Mouse (Mus musculus) thymus, postnatal 36 days (tissue): ENCODE data around the gene Cd248.

ENCODE experiments used
- DNase-seq, 2 experiments: peaks; one replicate each; pipeline ENCODE4 v3.0.0; 2022; ENCODE audit warnings: mixed read lengths in 2 of 2

Cd248 gene

DNA sequence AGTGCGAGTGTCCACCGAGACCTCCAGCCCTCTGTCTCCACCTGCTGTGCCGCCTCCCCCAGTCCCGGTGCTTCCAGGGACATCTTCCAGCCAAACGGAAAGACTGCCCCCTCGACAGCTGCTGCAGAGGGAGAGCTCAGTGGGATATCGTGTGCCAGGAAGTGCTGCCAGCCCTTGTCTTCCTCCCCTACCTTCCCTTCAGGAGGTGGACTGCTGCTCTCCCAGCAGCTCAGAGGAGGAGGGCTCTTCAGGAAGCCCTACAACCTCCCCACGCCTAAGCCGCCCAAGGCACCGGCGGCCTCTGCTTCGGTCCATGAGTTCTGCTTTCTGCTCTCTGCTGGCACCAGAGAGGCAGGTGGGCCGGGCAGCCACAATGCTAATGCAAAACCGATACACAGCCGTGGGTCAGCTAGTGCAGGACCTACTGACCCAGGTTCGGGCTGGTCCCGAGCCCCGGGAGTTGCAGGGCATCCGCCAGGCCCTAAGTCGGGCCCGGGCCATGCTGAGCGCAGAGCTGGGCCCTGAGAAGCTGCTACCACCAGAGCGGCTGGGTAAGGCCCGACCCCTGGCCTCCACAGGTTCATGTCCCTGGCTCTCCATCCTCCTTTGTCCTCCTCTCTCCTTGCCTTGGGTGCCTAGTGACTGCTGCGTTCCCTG lies 15.6 kb upstream of the Cd248 start:
- DNase-seq = no peak

DNA sequence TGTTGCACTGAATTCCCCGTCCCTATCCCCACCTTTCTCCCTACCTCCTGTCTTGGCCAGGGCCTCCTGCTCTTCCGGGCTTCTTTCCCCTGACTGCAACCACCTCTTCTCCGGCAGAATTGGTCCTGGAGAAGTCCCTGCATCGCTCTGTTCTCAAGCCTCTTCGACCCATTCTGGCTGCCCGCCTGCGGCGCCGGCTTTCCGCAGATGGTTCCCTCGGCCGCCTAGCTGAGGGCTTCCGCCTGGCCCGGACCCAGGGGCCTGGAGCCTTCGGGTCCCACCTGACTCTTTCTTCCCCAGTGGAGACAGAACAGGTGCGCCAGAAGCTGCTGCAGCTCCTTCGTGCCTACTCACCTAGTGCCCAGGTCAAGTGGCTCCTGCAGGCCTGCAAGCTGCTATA lies 15.0 kb upstream of the Cd248 start:
- DNase-seq = no peak

DNA sequence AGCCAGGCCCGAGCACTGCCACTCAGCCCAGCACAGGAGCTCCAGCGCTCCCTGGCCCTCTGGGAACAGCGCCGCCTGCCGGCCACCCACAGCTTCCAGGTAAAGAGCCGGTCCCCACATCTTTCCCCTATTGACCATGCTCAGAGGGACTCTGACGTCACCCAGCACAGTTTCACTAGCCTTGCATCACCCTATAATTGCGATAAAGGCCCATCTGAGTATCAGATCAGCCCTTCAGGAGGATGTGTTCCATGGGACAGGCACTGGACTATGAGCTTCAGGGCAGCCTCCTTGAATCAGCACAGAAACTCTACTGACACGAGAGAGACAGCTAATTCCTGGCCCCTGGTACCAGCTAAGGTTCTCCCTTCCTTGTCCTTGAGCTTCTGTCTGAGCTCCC lies 14.0 kb upstream of the Cd248 start:
- peak; percentile 37 to 41 for DNase-seq

DNA sequence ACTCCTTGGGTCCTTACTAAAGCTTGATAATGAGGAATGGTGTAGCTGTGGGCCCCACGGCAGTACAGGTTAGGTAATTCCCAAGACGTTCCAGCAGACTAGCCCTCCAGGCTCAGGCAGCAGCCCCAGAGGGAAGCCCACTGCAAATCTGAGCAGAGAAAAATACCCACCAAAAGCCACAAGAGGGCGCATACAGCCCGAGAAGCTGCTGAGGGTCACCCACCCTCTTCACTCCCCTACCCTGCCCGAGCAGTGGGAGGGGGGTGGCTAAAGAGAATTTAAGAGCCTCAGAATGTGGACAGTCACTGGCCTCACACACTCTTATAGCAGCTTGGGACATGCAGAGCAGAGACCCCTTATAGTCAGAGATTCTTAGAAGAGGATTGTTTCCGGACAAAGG lies 11.6 kb upstream of the Cd248 start:
- no peak for DNase-seq

DNA sequence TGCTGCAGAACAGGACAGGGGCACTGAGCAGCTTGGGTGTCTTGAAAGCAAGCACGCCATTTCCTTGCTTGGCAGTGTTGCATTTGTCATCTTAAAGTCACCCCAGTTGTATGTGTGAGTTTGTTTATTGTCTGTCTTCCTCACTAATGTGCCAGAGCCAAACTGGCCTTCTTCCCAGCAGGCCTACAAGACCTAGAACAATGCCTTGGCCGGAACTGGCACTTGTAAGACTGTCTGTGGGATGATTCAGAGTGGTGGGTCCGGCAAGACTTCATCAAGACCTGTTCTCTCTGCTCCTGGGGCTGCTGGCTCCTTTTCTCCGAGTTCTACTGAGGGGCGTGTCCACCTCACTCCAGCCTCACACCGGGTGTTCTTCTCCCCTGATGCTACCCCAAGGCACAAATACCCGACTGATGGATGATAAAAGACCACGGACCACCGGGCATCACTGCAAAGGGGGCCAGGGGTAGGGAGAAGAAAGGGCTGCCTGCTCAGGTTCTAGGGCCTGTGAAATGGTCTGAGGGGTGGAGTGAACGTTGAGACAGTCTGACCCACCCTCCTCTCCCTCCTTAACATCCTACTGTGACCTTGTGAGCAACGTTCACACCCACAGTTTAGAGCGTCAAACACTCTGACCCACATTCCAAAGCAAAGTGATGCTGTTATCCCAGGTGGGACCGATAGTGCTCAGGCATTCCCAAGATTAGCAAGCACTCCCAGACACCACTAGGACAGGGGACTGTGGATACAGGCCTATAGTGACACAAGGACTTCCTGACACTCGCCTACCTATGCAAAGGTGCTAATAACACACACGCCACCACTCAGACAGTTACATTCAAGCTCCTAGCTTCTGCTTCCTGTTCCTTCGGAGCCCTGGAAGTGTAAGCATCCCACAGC lies 9.8 kb upstream of the Cd248 start:
- no peak for DNase-seq

DNA sequence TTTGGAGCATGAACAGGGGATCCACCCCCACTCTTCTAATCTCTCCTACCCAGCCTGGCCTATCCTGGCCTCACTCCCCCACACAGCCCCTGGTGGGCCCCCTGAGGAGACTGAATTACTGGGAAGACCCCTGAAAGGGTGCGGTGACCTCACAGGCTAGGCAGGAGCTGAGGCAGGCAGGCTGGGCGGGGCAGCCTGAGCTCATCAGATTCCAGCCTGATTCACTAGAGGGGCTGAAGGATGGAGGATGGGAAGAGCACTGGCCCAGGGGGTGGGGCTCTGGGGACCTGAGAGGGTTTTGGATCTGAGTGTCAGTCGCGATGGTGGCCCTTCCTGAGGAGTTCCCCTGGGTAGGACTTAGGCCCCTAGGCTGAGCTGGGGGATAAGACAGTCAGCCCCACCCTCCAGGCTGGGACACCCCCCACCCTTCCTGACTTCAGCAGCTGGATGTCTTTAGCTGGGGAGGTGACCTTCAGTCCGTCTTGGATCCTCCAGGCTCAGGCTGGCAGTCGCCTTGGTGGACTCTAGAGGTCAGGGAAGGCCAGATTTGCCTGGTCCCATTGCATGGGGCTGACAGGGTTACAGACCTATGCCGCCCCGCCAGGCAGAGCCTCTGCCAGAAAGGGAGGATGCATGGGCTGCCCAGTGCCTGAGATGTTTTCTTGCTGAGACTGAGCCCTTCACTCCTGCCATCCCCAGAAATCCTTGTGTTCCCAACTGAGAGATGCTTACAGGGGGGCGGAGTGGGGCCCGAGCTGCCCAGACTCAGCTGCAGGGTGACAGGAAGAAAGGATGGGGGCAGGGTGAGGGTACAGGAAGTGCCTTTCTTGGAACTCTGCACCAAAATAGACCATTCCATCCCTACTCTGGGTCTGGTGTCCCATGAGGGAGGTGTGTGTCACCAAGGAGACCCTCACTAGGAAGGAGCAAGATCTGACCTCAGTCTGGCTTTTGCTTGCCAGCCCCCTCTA lies 8.8 kb upstream of the Cd248 start:
- DNase-seq = no peak

DNA sequence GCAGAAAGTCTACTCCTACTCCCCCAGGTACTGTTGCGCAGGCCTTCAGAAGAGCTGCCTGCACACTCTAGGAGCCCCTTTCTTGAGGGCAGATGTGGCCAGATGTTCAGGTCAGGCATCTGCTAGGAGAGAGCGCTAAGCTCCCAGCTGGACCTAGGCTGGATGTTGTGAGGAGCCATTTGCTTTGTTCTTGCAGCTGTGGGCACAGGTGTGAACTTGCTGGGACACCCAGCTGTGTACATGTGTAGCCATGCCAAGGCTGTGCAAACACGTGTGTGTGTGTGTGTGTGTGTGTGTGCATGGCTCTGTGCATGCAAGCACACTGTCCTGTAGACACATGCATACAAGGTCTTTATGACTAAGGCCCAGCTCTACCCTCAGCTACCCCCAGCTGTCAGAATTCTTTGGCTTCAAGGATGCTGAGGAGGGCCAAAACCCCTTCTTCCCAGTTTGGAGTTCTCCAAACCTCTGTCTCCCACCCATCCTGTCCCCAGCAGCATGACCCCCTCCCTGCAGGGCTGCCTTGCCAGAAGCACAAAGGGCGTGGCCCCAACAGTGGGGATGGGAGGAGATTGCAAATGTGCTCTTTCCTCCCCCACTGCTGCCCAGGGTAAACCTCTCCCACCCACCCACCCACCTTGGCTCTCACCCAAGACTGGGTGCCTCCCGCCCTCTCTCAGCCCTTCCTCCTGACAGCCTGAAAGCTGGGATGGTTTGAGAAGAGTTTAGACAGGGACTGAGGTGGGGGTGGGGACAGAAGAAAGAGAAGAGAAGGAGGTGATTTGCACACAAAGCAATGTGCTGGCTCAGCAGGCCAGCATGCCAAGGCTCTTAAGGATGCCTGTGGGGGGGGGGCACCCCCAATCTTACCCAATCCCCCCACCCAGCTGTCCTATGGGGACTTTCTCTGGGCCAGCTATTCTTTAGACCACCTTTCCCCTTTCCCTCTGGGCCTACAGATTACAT lies 7.2 kb upstream of the Cd248 start:
- DNase-seq = no peak

DNA sequence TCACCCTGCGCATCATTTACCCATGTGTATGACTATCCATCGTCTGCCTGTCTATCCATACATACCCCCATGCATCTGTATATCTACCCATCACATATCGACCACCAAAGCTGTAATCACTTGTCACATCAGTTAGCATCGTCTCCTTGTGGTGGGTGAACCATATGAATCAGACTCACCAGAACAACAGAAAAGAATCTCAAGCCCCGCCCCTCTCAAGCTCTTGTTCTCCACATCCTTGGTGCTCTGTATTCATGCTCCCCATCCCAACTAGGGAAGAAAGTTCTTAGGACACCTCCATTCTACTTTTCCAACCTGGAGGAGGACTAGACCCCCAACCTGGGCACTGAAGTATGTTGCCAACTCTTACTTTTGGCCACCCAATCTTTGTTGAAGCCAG lies 5.8 kb upstream of the Cd248 start:
- no peak for DNase-seq

DNA sequence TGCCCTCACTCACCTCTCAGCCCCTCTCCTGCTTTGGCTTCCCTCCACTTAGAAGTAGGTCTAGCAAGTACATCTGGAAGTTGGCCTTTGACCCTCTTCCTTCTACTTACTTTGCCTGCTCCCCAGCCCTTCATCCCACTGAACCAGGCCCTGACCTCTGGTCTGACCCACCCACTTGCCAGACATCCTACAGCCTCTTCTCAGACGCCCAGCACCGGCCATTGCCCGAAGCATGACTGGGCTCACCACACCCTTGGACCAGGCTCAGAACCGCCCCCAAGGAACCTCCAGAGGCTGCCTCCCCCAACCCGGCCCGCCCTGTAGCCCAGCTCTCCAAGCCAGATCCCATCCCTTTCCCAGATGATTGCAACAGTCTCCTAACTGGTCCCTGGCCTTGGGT lies 5.4 kb upstream of the Cd248 start:
- DNase-seq = no peak

DNA sequence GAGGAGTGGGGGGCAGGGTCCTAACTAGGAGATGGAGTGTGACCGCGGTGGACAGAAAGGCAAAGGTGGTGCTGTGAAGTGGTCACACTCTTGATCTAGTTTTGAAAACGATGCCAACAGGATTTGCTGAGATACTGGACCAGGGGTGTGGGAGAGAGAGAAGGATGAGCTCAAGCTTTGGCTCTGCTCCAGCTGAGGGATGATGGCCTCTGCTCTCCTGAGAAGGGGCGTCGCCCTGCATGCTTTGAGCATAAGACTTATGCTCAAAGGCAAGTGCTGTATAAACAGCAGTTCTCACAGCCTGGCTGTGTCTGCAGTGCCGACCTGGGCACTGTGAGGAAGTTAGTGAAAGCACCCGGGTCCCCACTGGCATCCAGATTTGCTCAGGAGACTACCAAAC lies 2.8 kb upstream of the Cd248 start:
- DNase-seq = no peak

DNA sequence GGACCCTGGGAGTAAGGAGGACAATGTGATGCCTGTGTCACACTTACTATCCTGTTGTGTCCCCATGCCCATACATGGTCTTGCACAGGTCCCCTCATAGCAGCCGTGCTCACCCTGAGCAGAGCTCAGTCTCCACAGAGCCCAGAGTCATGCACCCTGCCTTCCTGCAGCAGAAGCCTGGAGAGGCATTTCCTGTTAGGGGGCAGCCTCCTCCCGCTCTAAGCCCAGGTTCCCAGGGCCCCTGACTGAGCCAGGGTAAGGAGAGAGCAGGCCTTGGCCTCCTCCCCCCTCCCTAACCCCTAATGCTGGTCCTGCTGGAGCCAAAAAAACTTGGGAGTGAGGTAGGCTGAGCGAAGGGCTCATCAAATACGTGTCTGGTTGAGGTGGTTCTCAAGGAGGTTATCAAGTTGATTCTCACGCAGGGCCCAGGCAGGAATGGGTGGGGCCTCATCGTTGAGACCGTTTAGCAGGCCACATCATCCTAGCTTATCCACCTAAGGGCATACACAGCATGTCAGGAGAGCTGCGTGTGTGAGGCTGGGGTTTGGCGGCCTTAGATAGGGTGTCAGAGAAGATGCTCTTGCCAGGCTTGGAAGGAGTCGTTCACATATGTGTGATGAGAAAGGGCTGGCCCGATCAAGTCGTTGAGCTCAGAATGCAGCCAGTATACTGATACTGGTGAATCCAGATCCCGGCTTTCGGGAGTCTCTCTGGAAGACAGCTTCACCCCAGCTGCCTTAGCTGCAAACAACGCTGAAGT lies 658 bp upstream of the Cd248 start:
- DNase-seq = no peak

DNA sequence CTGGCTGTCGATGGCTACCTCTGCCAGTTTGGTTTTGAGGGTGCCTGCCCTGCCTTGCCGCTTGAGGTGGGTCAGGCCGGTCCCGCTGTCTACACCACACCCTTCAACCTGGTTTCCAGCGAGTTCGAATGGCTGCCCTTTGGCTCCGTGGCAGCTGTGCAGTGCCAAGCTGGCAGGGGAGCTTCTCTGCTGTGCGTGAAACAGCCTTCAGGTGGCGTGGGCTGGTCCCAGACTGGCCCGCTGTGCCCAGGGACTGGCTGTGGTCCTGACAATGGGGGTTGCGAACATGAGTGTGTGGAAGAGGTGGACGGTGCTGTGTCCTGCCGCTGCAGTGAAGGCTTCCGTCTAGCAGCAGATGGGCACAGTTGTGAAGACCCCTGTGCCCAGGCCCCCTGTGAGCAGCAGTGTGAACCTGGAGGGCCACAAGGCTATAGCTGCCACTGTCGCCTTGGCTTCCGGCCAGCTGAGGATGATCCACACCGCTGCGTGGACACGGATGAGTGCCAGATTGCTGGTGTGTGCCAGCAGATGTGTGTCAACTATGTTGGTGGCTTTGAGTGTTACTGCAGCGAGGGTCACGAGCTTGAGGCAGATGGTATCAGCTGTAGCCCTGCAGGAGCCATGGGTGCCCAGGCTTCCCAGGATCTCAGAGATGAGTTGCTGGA lies 824 bp downstream of the Cd248 start:
- no peak for DNase-seq

DNA sequence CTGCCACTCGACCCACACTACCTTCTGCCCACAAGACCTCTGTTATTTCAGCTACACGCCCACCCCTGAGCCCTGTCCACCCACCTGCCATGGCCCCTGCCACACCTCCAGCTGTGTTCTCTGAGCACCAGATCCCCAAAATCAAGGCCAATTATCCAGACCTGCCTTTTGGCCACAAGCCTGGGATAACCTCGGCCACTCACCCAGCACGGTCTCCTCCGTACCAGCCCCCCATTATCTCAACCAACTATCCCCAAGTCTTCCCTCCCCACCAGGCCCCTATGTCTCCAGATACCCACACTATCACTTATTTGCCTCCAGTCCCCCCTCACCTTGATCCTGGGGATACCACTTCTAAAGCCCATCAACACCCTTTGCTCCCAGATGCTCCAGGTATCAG lies 1.6 kb downstream of the Cd248 start:
- DNase-seq = no peak

DNA sequence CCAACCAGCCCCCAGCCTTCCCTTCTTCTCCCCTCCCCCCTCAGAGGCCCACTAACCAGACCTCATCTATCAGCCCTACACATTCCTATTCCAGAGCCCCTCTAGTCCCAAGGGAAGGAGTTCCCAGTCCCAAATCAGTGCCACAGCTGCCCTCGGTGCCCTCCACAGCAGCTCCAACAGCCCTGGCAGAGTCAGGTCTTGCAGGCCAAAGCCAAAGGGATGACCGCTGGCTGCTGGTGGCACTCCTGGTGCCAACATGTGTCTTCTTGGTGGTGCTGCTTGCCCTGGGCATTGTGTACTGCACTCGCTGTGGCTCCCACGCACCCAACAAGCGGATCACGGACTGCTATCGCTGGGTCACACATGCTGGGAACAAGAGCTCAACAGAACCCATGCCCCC lies 2.1 kb downstream of the Cd248 start:
- DNase-seq = no peak

DNA sequence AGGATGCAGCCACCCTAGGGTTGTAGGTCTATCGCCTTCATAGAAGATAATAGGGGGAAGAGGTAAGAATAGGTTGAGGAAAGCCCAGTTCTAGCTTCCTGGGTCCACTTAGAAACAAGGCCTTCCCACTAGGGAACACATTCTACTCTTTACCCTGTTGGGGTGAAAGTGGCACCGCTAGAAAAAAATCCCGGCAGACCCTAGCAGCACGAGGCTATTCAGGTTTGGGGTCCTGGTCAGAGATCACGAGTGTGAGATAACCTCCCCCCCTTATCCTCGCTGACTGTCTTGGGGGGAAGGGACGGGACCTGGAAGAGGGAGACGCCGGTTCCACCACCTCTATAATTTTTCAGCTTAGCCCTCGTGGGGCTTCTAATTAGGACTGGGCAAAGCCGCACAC lies 3.2 kb downstream of the Cd248 start:
- DNase-seq = no peak

DNA sequence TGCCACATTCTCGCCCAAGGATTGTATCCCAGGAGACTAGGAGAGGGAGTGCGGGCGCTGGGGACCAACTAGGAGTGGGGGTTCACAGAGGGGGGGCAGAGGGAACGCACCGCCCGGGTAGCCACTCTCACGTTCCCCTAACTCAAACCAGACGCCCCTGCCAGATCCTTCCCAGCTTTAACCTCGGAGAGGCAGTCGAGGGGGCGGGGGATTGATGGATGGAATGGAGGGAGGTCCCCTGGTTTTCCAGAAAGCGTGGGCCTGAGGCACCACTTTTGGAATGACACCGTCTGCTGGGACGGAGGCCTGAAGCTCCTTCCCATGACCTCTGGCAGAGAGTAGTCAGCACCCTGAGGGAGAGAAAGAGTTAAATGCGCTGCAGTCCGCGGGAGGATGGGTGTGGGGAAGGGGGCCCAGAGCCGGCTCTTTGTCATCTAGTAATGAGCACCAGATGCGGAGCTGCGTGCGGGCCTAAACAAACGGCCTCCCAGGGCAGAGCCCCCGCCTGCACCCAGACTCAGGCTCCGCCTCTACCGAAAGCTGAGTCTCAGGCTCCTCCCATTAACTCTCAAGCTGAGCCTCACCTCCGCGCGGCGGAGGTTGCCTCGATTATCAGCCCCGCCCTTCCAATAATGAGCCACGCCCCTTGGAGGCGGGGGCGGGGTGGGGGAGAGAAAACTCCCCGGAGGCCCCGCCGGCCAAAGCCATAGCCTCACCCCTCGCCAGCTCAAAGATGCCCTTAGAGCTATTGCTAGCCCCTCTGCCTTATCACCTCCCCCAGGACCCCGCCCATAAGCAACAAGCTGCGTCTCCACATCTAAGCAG lies 3.9 kb downstream of the Cd248 start:
- DNase-seq = peak in 1 of 2 experiments; percentile 36

DNA sequence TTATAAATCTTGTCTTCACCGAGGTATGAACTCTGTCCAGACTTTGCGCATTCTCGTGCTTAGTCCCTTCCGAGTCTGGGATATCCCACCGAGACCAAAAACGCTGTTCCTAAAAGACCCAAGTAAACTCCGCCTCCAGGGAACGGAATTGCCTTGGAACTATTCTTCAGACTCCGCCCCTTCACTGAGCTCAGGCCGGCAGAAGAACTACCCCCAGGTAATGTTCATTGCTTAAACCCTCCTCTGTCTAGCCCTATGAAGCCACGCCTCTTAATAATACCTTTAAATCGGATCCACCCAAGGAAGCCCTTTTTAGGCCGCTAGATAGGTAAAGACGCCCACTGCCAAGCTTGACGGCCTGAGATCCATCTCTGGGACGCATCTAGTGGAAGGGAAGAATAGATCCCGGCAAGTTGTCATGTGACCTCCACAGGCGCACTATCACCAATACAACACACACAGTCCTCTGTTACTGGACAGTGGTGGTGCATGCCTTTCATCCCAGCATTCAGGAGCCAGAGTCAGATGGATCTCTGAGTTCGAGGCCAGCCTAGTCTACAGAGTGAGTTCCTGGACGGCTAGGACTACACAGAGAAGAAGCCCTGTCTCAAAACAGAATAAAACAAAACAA lies 4.6 kb downstream of the Cd248 start:
- DNase-seq = no peak

DNA sequence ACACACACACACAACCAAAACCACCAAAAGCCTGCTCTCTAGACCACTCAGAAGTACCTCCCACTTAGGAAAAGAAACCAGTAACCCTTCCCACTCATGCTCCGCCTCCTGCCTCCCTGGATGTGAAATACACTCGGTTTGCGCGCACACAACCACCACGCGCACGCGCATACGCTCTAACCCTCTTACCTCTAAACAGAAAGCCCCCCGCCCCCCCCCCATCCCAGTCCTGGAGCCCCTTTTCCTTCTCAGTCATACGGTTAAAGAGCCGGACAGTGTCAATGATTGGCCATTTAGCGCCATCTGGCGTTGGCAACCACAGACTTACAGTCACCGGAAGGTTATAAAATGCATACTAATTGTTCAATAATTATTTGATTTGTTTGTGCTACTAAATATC lies 5.2 kb downstream of the Cd248 start:
- peak in 1 of 2 experiments; percentile 37 for DNase-seq

DNA sequence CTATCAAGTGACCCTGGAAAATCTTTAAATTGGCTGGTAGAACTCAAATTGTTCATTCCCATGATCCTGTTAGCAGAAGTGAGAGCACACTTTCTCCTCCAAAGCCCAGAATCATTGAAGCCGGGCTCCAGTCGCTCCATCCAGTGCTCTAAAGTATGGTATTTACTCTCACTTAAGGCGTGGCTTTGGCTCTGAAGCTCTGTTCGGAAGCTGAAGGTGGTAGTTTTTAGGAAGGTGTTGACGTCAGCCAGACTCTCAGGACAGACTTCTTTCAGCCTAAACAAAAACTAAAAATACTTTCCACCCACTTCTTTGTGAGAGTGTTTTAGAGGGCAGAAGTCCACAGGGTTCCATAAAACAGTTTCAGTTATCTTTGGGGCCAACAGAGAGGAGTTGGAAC lies 5.6 kb downstream of the Cd248 start:
- DNase-seq = no peak
